Mouse (Mus musculus) midbrain, embryonic 12.5 days (tissue): ENCODE data around the gene Rsph9. TPM values are rescaled to one million over a fixed set of nuclear protein-coding genes. Genes with fewer than 3 reads are reported as not detected.

Experiments used
- ATAC-seq: fragments of 200-750 bp; cut with Nextera tagmentation; 2 replicates; pipeline ENCODE4 v1.8.0; 2017; ENCODE audit warnings: low read depth, moderate TSS enrichment, moderate library complexity; ENCODE audit not compliant: low FRiP score
- H3K27ac ChIP-seq: fragments of 300-500 bp; sonication (generic); replicated peaks from 2 replicates; pipeline ENCODE4 v1.5.1; 2016; ENCODE audit warnings: mild to moderate bottlenecking
- H3K27me3 ChIP-seq: fragments of 300-500 bp; sonication (generic); 2 replicates; pipeline ENCODE4 v1.6.1; 2016; ENCODE audit warnings: mild to moderate bottlenecking
- H3K36me3 ChIP-seq: fragments of 300-500 bp; sonication (generic); 2 replicates; pipeline ENCODE4 v1.6.1; 2016
- H3K4me1 ChIP-seq: fragments of 300-500 bp; sonication (generic); 2 replicates; pipeline ENCODE4 v1.6.1; 2016
- H3K4me2 ChIP-seq: fragments of 300-500 bp; sonication (generic); replicated peaks from 2 replicates; pipeline ENCODE4 v1.6.1; 2016; ENCODE audit warnings: mild to moderate bottlenecking, moderate library complexity
- H3K4me3 ChIP-seq: fragments of 300-500 bp; sonication (generic); 2 replicates; pipeline ENCODE4 v1.5.1; 2016; ENCODE audit warnings: mild to moderate bottlenecking
- H3K9ac ChIP-seq: fragments of 300-500 bp; sonication (generic); replicated peaks from 2 replicates; pipeline ENCODE4 v1.6.1; 2016; ENCODE audit warnings: mild to moderate bottlenecking, moderate library complexity
- H3K9me3 ChIP-seq: fragments of 300-500 bp; sonication (generic); 2 replicates; pipeline ENCODE4 v1.6.1; 2016; ENCODE audit warnings: mild to moderate bottlenecking
- WGBS: fragments of 180-500 bp; shearing (Covaris S2); methylation state at CpG from one replicate; pipeline ENCODE4 v1.1.7; 2016; 5-methylcytosine and 5-hydroxymethylcytosine counted together
- polyA plus RNA-seq: library from polyadenylated mRNA; unstranded; fragments of >200 nt; fragmentation: Nextera tagmentation; extraction: Ambion mirVana; gene quantifications from 2 replicates; pipeline ENCODE4 v1.2.1, GENCODE M21; 2016

Rsph9 gene
- polyA plus RNA-seq, 1 experiment from 2014 or later: 17.0 TPM

DNA sequence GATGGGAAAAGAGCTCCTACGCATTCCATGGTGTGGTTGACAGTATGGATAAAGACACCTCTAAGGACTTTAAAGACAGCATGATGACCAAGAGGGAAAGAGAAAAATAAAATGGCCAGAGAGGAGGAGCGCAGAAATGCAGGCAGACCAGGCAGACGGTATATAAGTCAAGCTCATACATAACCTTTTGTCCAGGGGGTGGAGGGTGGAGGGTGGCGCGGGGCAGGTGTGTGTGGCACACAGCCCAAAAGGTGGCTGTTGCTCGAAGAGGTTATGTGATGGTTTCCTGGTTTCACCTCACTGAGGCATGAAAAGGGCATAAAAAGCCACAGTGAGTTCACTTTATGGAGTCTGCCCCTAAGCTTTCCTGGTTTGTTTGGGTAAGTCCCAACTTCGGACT, 18.5 kb upstream of the Rsph9 start:
- 95% methylated on average over 7 of the region's 7 CpGs for WGBS
- H3K4me2 ChIP-seq: peak overlapping the region; percentile 63; the same call in 1 of the 2 replicates

DNA sequence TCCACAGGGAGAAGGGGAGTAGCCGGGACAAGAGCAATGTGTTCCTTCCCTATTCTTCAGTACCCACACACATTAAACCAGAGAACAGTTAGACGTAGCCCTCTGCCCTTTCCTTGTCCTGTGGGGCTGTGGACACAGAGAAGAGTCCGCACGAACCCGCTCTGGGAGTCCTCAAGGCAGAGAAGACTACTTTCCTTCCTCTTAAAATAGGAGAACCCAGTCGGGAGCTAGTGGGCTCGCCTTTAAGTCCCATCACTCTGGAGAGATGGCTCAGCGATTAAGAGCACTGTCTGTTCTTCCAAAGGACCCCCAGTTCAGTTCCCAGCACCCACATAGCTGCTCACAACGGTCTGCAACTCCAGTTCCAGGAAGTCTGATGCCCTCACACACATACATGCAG, 17.7 kb upstream of the Rsph9 start:
- Histone ChIP-seq H3K9me3 (no peaks in the 10 kb centered on the region), H3K9ac (peak overlapping the region; percentile 73), H3K4me3 (peak overlapping the region; percentile 83), H3K27me3 (no peaks in the 10 kb centered on the region), H3K4me1 (peaks cover 25% of the 10 kb centered on the region), H3K36me3 (peaks cover 30% of the 10 kb centered on the region), H3K27ac (peak overlapping the region; percentile 68; the same call in 1 of the 2 replicates), H3K4me2 (peak overlapping the region; percentile 63)
- 54% methylated on average over 9 of the region's 9 CpGs for WGBS
- ATAC-seq: no peak

More for the DNA sequence above, 18.5 kb upstream of the Rsph9 start:
- Histone ChIP-seq H3K36me3 (peaks cover 39% of the 10 kb centered on the region), H3K4me1 (peaks cover 25% of the 10 kb centered on the region), H3K9ac (no peak overlapping the region), H3K27me3 (no peaks in the 10 kb centered on the region), H3K4me3 (no peak overlapping the region), H3K27ac (no peak overlapping the region), H3K9me3 (no peaks in the 10 kb centered on the region)
- no peak for ATAC-seq

DNA sequence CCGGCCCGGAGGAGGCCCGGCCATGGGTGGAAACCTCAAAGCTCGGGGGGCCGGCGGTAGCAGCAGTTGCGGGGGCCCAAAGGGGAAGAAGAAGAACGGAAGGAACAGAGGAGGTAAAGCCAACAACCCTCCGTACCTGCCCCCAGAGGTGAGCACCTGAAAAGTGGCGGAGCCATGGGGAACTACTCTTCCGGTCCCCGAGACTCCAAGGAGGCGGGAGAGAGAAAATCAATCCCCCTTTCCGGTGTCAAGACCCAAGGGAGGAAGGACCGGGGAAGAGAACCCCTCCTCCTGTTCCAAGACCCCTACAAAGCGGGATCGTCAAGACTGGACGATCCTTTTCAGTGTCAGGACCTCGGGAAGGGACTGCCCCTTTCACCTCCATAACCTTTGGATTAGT, 17.2 kb upstream of the Rsph9 start:
- peak; percentile 42 for ATAC-seq
- H3K36me3 ChIP-seq: peaks cover 25% of the 10 kb centered on the region
- peaks cover 25% of the 10 kb centered on the region for H3K4me1 ChIP-seq
- no peaks in the 10 kb centered on the region for H3K9me3 ChIP-seq
- under 1% methylated on average over 19 of the region's 19 CpGs for WGBS
- peak overlapping the region; percentile 73 for H3K9ac ChIP-seq
- peak overlapping the region; percentile 68 for H3K27ac ChIP-seq
- peak overlapping the region; percentile 83 for H3K4me3 ChIP-seq
- no peaks in the 10 kb centered on the region for H3K27me3 ChIP-seq
- peak overlapping the region; percentile 63 for H3K4me2 ChIP-seq

DNA sequence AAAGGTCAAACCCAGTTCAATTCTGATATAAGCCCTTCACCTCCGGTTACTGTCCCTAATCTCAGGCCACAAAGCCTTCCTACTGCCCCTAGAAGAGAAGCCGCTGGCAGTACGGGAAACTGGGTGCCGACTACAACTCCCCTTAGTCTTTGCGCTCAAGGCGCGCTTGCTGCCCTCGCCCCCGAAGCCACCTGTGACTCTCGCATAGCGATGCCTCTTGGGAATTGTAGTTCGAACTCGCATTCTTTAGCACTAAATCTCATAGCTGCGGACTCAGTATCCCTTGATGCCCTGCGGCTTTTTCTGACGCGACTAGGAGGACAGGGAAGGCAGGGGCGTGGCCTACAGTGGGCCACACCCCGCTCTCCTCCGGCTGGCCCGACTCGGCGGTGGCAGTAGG, 16.7 kb upstream of the Rsph9 start, which contains the start of gene Gtpbp2:
Gene Gtpbp2, plus strand, starts transcription at position 347 of the 400 bp plus-strand sequence.
- H3K4me2 ChIP-seq: peak within 1 kb of the TSS; percentile 78
- H3K36me3 ChIP-seq: peaks cover 20% of the 10 kb centered on the region
- ATAC-seq: peak; percentile 93
- peak within 1 kb of the TSS; percentile 79 for H3K27ac ChIP-seq
- no peaks in the 10 kb centered on the region for H3K27me3 ChIP-seq
- H3K9me3 ChIP-seq: no peaks in the 10 kb centered on the region
- H3K9ac ChIP-seq: peak within 1 kb of the TSS; percentile 73
- WGBS: under 1% methylated on average over 23 of the region's 23 CpGs
- H3K4me1 ChIP-seq: peaks cover 25% of the 10 kb centered on the region
- H3K4me3 ChIP-seq: peak within 1 kb of the TSS; percentile 83

DNA sequence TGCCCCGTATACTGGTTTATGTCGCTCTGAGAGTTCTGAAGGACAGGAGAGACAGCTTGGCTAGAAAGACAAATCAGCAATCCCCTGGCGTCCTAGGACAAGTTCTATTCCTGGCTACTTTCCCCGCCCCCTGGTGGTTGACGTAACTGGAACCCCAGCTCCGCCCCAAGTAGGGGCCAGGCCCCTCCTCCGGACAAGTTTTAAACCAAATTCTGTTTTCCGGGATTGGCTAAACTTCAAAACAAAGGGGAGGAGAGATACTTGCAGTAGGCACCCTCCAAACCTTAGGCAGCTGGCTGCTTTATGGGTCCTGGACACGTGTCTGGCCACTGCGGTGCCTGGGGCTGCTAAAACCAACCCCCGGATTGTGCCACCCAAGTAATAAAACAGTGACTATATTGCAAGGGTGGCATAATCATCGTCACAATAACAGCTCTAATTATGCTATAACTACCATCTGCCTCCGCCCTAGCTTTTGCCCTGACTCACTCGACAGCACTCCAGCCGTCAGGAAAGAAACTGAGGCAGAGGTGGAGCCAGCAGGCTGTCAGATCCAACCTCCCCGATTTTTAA, 16.2 kb upstream of the Rsph9 start:
- no peaks in the 10 kb centered on the region for H3K27me3 ChIP-seq
- H3K4me3 ChIP-seq: peak overlapping the region; percentile 83
- H3K4me1 ChIP-seq: peaks cover 25% of the 10 kb centered on the region
- peak overlapping the region; percentile 79 for H3K27ac ChIP-seq
- H3K9ac ChIP-seq: peak overlapping the region; percentile 55
- peak overlapping the region; percentile 78 for H3K4me2 ChIP-seq
- WGBS: under 1% methylated on average over 16 of the region's 16 CpGs
- H3K9me3 ChIP-seq: no peaks in the 10 kb centered on the region
- ATAC-seq: peak; percentile 69
- H3K36me3 ChIP-seq: peaks cover 15% of the 10 kb centered on the region

DNA sequence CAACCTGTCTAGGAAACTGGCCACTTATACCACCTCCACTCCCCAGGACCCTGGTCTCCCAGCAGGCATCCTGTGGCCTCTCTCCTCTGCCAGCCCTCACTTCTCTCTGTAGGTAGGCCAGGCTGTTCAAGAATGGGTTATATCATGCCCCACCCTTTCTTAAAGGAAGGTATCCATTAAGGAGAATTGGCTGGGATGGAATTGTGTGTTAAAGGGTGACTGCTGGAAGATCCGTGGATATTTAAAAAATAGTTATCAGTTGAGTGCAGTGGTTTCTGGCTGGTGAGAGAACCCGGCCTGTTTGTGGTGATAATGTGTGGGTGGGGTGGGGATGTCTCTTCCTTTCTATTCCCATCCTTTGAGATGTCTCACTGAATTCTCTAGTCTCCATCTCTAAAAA, 15.2 kb upstream of the Rsph9 start:
- Histone ChIP-seq H3K4me1 (peaks cover 25% of the 10 kb centered on the region), H3K36me3 (peaks cover 6% of the 10 kb centered on the region; the same call in 1 of the 2 replicates), H3K4me3 (no peak overlapping the region), H3K9ac (no peak overlapping the region), H3K27ac (no peak overlapping the region), H3K27me3 (no peaks in the 10 kb centered on the region), H3K9me3 (no peaks in the 10 kb centered on the region), H3K4me2 (no peak overlapping the region)
- WGBS: 71% methylated on average over 2 of the region's 2 CpGs
- ATAC-seq: no peak

DNA sequence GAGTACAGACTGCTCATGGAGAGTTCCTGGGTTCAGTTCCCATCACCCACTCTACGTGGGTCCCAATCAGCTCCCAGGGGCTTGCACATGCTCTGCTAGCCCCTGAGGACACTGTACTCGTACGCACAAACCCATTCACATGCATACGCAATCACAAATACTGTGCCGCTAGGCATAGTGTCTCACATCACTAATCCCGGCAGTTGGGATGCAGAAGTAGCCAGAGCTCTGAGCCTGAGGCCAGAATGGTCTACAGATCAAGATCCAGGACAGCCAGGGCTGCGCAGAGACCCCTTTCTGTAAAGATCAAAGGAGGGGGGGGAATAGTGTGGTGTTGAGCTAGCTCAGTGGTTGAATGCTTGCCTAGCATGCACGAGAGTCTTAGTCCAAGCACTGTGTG, 13.1 kb upstream of the Rsph9 start:
- Histone ChIP-seq H3K9me3 (no peaks in the 10 kb centered on the region), H3K4me3 (no peak overlapping the region), H3K9ac (no peak overlapping the region), H3K27ac (no peak overlapping the region), H3K4me1 (peaks cover 22% of the 10 kb centered on the region), H3K27me3 (no peaks in the 10 kb centered on the region), H3K4me2 (no peak overlapping the region), H3K36me3 (no peaks in the 10 kb centered on the region)
- WGBS: 87% methylated on average over 8 of the region's 8 CpGs
- no peak for ATAC-seq

DNA sequence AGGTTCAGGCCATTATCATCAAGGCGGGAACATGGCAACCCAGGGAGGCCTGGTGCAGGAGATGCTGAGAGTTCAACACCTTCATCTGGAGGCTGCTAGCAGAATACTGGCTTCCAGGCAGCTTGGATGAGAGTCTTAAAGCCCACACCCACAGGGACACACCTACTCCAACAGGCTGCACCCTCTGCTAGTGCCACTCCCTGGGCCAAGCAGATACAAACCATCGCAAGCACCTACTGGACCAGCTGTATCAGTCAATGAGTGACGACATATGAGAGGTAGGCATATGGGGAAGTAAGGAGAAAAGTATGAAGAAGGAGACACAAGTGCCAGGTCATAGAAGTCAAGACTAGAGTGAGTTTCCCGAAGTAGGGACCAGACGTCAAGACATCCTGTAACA, 12.7 kb upstream of the Rsph9 start:
- H3K27me3 ChIP-seq: no peaks in the 10 kb centered on the region
- H3K4me3 ChIP-seq: no peak overlapping the region
- 88% methylated on average over 5 of the region's 5 CpGs for WGBS
- no peaks in the 10 kb centered on the region for H3K9me3 ChIP-seq
- H3K9ac ChIP-seq: no peak overlapping the region
- H3K4me1 ChIP-seq: peaks cover 17% of the 10 kb centered on the region
- no peak overlapping the region for H3K27ac ChIP-seq
- H3K4me2 ChIP-seq: no peak overlapping the region
- H3K36me3 ChIP-seq: no peaks in the 10 kb centered on the region
- no peak for ATAC-seq

DNA sequence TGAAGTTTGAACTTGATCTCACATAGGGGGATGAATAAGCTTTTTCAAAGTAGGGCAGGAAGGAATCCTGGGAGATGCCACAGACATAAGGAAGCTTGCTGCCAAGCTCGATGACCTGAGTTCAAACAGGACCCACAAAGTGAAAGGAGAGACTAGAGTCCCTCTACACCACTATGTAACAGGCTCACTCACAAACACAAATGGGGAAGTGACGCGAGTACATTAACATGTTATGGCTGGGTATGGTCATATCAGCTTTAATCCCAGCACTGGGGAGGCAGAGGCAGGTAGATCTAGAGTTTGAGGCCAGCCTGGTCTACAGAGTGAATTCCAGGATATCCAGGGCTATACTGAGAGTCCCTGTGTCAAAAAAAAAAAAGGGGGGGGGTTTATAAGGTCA, 10.3 kb upstream of the Rsph9 start:
- Histone ChIP-seq H3K27ac (no peak overlapping the region), H3K27me3 (no peaks in the 10 kb centered on the region), H3K4me3 (no peak overlapping the region), H3K36me3 (peaks cover 4% of the 10 kb centered on the region), H3K4me2 (no peak overlapping the region), H3K9me3 (no peaks in the 10 kb centered on the region), H3K4me1 (peaks cover 14% of the 10 kb centered on the region), H3K9ac (no peak overlapping the region)
- WGBS: 93% methylated on average over 3 of the region's 3 CpGs
- no peak for ATAC-seq

DNA sequence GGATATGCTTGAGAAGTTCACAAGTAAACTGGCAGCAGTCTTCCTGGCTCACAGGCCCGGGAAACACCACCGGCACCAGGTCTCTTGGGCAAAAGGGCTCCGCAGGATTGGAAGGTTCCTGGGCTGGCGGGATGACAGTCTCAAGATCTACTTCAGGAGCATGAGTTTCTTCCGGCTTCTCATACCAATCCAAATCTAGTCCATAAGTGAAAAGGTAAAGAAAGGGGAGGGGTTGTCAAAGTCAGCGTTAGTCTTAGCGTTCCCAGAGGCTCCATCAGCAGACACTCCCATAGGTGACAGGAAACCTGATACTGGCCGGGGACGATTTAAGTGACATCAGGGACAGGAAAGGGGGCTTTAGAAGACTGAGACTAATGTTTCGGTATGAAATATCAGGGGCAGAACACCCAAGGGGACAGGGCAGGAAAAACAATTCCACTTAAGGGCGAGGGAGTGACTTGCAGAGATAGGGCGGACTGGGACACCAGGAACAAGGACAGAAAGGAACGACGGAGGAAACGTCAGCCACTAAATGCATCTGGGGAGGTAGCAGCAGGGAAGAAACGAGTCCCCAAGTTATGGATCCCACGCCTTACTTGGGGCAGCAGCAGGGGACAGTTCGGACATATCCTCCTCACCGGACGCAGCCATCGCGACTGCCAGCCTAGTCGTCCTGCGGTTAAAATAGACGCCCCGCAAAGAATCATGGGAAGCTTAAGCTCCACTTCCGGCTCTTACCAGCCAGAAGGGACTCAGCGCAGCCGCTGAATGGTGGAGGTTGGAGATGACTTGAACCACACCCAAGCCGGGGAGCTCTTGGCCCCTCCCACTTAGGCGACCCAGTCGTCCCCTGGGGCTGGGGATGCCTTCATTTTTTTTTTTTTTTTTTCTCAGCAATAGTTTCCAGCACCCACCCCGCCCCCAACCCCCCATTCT, 9.1 kb upstream of the Rsph9 start, which contains the start of gene Mad2l1bp:
Gene Mad2l1bp, minus strand, starts transcription at position 707 of the 936 bp plus-strand sequence.
- H3K4me2 ChIP-seq: peak within 1 kb of the TSS; percentile 74

DNA sequence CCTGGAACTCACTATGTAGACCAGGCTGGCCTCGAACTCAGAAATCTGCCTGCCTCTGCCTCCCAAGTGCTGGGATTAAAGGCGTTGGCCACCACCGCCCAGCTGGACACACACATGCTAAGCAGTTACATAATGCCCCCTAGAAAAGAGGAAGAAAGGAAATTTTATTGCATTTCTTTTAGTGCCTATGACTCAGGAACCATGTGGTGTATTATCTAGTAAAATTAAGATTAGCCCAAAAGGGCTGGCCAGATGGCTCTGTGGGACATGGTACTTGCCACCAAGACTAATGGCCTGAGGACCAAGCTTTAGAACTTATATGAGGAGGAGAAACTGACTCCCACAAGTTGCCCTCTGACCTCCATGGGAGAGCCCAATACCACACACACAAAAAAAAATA, 4.1 kb downstream of the Rsph9 start:
- WGBS: 88% methylated on average over 3 of the region's 3 CpGs
- no peak overlapping the region for H3K4me2 ChIP-seq
- ATAC-seq: no peak
- no peak overlapping the region for H3K9ac ChIP-seq
- H3K27me3 ChIP-seq: no peaks in the 10 kb centered on the region; the same call in 1 of the 2 replicates
- H3K36me3 ChIP-seq: peaks cover 4% of the 10 kb centered on the region
- peaks cover 16% of the 10 kb centered on the region for H3K4me1 ChIP-seq
- H3K4me3 ChIP-seq: no peak overlapping the region
- no peak overlapping the region for H3K27ac ChIP-seq
- H3K9me3 ChIP-seq: no peaks in the 10 kb centered on the region

More for the DNA sequence above, 9.1 kb upstream of the Rsph9 start, which contains the start of gene Mad2l1bp:
- Histone ChIP-seq H3K9me3 (no peaks in the 10 kb centered on the region), H3K36me3 (peaks cover 16% of the 10 kb centered on the region), H3K9ac (peak within 1 kb of the TSS; percentile 78), H3K27ac (peak within 1 kb of the TSS; percentile 9; the same call in 1 of the 2 replicates), H3K4me1 (peaks cover 14% of the 10 kb centered on the region), H3K4me3 (peak within 1 kb of the TSS; percentile 66), H3K27me3 (no peaks in the 10 kb centered on the region)
- peak; percentile 95 for ATAC-seq
- WGBS: 9% methylated on average over 33 of the region's 33 CpGs
